In the genomic region with DNA sequence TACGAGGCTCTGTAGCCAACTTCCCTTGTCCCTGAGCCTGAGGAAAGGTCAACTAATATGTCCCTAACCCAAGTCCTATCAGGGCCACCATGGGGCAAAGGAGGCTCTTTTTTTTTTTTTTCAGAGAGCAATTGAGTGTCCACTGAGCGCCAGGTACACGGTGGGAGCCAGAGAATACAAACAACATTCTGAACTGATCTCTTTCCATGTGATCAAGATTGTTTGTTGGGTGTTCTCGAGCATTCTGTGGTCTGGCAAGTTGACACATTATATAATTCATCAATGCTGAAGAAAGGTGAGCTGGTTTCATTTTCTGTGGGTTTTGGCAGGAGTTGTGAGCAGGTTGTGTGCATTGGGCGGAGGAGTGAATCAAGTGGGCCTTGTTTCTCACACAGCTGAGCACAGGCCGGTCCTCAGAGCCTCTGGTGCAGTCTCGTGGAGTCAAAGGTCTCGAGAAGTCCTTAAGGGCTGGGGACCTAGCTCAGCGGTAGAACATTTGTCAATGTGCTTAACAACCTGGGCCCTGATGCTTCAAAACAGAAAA, we compare ENCODE assay signal across 24 mouse cellular contexts. TPM values are rescaled to one million over a fixed set of nuclear protein-coding genes. Genes with fewer than 3 reads are reported as not detected.
"Had no signal": no experiment of that assay in that cellular context is flagged by ENCODE, and none has a peak within 500 bp of the region (broad histone marks: within the 10 kb centered on the region; RNA-seq: fewer than 3 reads in every experiment).

No protein-coding gene starts in this region.

- H3K9ac ChIP-seq: intestine, embryonic 15.5 days; limb, embryonic 13.5 days; liver, embryonic 14.5 days; liver, postnatal 0 days; neural tube, embryonic 12.5 days; neural tube, embryonic 15.5 days had no signal

- H3K9me3 ChIP-seq: intestine, embryonic 15.5 days; limb, embryonic 10.5 days; limb, embryonic 13.5 days; megakaryocyte, embryonic 14.5 days; midbrain, embryonic 10.5 days; neural tube, embryonic 12.5 days; neural tube, embryonic 15.5 days had no signal

- H3K27ac ChIP-seq: intestine, embryonic 15.5 days; kidney, postnatal 0 days; layer of hippocampus, adult 2 months; left cerebral cortex, adult 2 months; limb, embryonic 10.5 days; limb, embryonic 13.5 days; liver, embryonic 14.5 days; midbrain, embryonic 10.5 days; neural tube, embryonic 12.5 days; neural tube, embryonic 15.5 days had no signal

- H3K4me1 ChIP-seq: limb, embryonic 13.5 days; neural tube, embryonic 15.5 days had no signal

- H3K36me3 ChIP-seq: intestine, embryonic 15.5 days; limb, embryonic 10.5 days; limb, embryonic 13.5 days; midbrain, embryonic 10.5 days; neural tube, embryonic 12.5 days; neural tube, embryonic 15.5 days had no signal

- H3K27me3 ChIP-seq: intestine, embryonic 15.5 days; limb, embryonic 13.5 days; neural tube, embryonic 12.5 days; neural tube, embryonic 15.5 days had no signal

- H3K4me3 ChIP-seq: intestine, embryonic 15.5 days; layer of hippocampus, adult 2 months; left cerebral cortex, adult 2 months; limb, embryonic 10.5 days; limb, embryonic 13.5 days; megakaryocyte, embryonic 14.5 days; midbrain, embryonic 10.5 days; neural tube, embryonic 12.5 days; neural tube, embryonic 15.5 days had no signal

- DNase-seq: kidney, adult 11 months; kidney, adult 9 months; kidney, postnatal 25 days; layer of hippocampus, adult 9-11 months; layer of hippocampus, postnatal 36 days; liver; liver, postnatal 0 days; midbrain, embryonic 14.5 days; right cerebral cortex, adult 18-20 months; right cerebral cortex, postnatal 14 days; right cerebral cortex, postnatal 4 days; thymus, postnatal 25 days had no signal

- ATAC-seq: intestine, embryonic 15.5 days; liver, postnatal 0 days had no signal

- H3K4me2 ChIP-seq: intestine, embryonic 15.5 days; limb, embryonic 13.5 days; neural tube, embryonic 12.5 days; neural tube, embryonic 15.5 days had no signal

RNA-seq across cellular contexts. Expression of a gene that starts 41.1 kb away (rescaled TPM):
- polyA plus RNA-seq: limb, embryonic 10.5 days; lung, embryonic 16.5 days; midbrain, embryonic 10.5 days; neural tube, embryonic 12.5 days; neural tube, embryonic 15.5 days had no signal
